Mouse (Mus musculus) erythroblast, embryonic 14.5 days (primary cell): ENCODE data around the gene Gmps. TPM values are rescaled to one million over a fixed set of nuclear protein-coding genes. Genes with fewer than 3 reads are reported as not detected.

Source experiments
- H3K27me3 ChIP-seq: 2 replicates; pipeline ENCODE4 v1.6.1; 2012; ENCODE audit warnings: inconsistent platforms; ENCODE audit not compliant: control insufficient read depth
- H3K36me3 ChIP-seq: 2 replicates; pipeline ENCODE4 v1.6.1; 2012; ENCODE audit warnings: mild to moderate bottlenecking, inconsistent platforms; ENCODE audit not compliant: control insufficient read depth
- H3K4me1 ChIP-seq: 2 replicates; pipeline ENCODE4 v1.6.1; 2012; ENCODE audit warnings: inconsistent platforms; ENCODE audit not compliant: control insufficient read depth
- H3K4me3 ChIP-seq: replicated peaks from 2 replicates; pipeline ENCODE3; 2012; ENCODE audit warnings: moderate library complexity, mild to moderate bottlenecking, inconsistent platforms
- H3K9me3 ChIP-seq: 2 replicates; pipeline ENCODE4 v1.6.1; 2012; ENCODE audit warnings: low read length, inconsistent platforms, mixed read lengths; ENCODE audit not compliant: control insufficient read depth
- GATA1 ChIP-seq: IDR thresholded peaks from 2 replicates; pipeline ENCODE4 v1.6.1; 2012; ENCODE audit warnings: low read length, inconsistent platforms, mixed read lengths
- TAL1 ChIP-seq: IDR thresholded peaks from 3 replicates; pipeline ENCODE4 v1.6.1; 2012; ENCODE audit warnings: low read length, inconsistent platforms, mixed read lengths
- polyA plus RNA-seq: library from polyadenylated mRNA; stranded (reverse); fragments of >175 nt; gene quantifications from 2 replicates; pipeline ENCODE4 v1.2.3, GENCODE M21; 2012

The Gmps gene
- polyA plus RNA-seq, 1 experiment: 0.25 TPM

DNA sequence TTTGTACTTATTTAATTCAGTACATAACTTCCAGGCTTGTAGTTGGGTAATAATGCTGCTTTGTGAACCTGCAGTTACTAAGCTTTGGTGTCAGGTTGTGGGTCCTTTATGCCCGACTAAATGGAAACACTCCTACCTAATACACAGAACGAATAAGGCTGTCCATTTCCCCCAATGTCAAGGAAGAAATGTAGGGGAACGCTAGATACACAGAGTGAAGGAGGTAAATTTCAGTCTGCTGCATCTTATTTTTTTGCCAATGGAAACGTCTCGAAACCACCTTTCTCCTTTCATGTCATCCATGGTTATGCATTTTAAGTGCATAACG, 11.0 kb upstream of the Gmps start:
- Histone ChIP-seq H3K27me3 (peaks cover 18% of the 10 kb centered on the region), H3K4me1 (peaks cover 32% of the 10 kb centered on the region), H3K36me3 (no peaks in the 10 kb centered on the region; the same call in 1 of the 2 replicates), H3K9me3 (no peaks in the 10 kb centered on the region), H3K4me3 (peak overlapping the region; percentile 87)
- TF ChIP-seq TAL1: no peak
- TF ChIP-seq GATA1: no peak

DNA sequence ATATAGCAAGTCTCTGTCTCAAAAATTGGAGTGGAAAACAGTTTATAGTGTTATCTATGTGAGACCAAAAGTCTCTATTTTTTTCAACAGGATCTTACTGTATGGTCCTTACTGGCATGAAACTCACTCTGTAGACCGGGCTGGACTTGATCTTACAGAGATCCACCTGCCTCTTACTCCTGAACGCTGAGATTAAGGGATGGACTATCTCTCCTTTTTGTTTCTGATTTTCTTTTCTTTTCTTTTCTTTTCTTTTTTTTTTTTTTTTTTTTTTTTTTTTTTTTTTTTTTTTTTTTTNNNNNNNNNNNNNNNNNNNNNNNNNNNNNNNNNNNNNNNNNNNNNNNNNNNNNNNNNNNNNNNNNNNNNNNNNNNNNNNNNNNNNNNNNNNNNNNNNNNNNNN, 10.0 kb upstream of the Gmps start:
- H3K36me3 ChIP-seq: no peaks in the 10 kb centered on the region; the same call in 1 of the 2 replicates
- H3K9me3 ChIP-seq: no peaks in the 10 kb centered on the region
- TF ChIP-seq TAL1 (no peak), GATA1 (no peak)
- H3K4me3 ChIP-seq: no peak overlapping the region
- peaks cover 18% of the 10 kb centered on the region for H3K27me3 ChIP-seq
- peaks cover 41% of the 10 kb centered on the region for H3K4me1 ChIP-seq

DNA sequence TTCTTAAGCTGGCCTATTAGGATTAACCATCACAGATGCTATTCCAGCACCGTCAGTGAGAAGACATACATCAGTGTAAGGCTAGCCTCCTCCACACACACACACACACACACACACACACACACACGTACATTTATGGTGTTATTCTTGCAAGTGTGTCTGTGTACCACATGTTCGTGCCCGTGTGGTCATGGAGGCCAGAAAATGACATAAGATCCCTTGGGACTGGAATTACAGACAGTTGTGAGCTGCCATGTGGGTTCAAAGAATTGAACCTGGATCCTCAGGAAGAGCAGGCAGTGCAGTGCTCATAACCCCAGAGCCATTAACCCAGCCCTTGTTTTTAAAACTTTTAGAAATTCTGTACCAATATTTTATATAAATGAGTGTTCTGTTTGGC, 2.0 kb downstream of the Gmps start:
- TF ChIP-seq GATA1 (no peak), TAL1 (no peak)
- H3K27me3 ChIP-seq: 0 out of 2 replicates have a peak, but pooled peaks cover under 1% of the 10 kb centered on the region
- no peaks in the 10 kb centered on the region for H3K9me3 ChIP-seq
- peaks cover 30% of the 10 kb centered on the region for H3K4me1 ChIP-seq
- peak overlapping the region; percentile 74 for H3K4me3 ChIP-seq
- H3K36me3 ChIP-seq: peaks cover 41% of the 10 kb centered on the region

DNA sequence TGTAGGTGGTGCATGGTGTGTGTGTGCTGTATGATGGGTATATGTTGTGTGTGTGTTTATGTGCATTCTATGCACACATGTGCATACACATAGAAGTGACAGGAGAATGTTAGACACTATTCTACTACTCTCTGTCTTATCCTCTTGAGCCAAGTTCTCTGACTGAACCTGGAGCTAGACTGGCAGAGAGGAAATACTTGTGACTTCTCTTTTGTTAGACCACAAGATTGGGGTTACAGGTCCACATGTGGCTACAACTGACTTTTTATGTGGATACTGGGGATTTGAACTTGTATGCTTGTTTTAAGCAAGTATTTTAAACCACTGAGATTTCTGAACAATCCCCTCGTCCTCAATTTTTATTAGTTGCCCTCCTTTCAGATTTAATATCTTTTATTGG, 10.8 kb downstream of the Gmps start:
- Histone ChIP-seq H3K4me1 (no peaks in the 10 kb centered on the region), H3K9me3 (no peaks in the 10 kb centered on the region), H3K4me3 (no peak overlapping the region), H3K36me3 (peaks cover 91% of the 10 kb centered on the region), H3K27me3 (no peaks in the 10 kb centered on the region)
- TF ChIP-seq GATA1: no peak
- no peak for TF ChIP-seq TAL1

DNA sequence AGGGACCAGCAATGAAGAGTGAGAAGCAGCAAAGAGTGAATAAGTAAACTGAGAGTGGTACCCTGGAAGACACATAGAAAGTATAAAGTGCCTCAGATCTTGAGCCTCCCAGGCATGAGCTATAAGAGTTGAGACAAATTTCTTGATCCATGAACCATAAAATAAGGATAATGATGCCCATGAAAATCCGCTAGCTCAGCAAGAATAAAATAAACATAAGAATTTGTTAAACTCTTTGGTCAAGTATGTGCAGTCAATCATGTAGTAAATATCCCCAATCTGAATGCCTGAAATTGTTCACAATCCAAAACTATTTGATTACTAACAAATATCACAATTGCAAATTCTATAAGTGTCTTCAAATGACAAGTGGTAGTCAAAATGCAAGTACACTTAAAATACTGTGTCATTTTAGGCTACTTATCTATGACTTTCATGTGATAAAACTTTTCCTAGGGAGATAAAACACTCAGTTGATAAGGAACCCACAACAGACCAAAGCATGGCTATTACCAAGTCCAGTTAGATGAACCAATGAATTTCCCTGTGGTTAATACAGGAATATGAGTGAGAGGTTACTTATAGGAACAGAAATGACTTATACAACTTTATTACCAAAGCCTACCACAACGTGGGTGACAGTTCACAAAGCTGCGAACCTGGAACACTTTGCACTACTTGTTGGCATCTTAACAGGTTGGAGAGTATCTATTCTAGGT, 13.0 kb downstream of the Gmps start:
- TF ChIP-seq TAL1 (no peak), GATA1 (no peak)
- H3K4me1 ChIP-seq: no peaks in the 10 kb centered on the region
- H3K36me3 ChIP-seq: peaks cover 92% of the 10 kb centered on the region
- H3K4me3 ChIP-seq: no peak overlapping the region
- no peaks in the 10 kb centered on the region for H3K27me3 ChIP-seq
- no peaks in the 10 kb centered on the region for H3K9me3 ChIP-seq

DNA sequence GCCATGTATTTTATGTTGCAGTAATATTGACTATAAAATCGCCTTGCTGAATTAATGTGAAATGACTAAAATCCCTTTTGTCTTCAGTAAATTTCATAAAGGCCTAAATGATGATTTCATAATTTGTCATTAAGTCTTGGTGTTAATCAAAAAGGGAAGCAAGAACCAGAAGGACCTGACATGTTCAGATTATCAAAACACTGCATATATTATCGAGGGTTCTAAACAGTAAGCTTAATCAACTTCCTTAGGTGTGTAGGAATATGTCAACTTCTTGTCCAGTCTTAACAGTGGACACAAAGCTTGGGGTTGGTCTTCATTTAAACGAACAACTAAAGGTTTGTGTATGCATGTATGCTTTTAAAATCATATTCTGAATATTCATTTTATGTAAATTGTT, 45.5 kb downstream of the Gmps start:
- TF ChIP-seq TAL1 (no peak), GATA1 (no peak)
- Histone ChIP-seq H3K4me3 (no peak overlapping the region), H3K4me1 (no peaks in the 10 kb centered on the region)

DNA sequence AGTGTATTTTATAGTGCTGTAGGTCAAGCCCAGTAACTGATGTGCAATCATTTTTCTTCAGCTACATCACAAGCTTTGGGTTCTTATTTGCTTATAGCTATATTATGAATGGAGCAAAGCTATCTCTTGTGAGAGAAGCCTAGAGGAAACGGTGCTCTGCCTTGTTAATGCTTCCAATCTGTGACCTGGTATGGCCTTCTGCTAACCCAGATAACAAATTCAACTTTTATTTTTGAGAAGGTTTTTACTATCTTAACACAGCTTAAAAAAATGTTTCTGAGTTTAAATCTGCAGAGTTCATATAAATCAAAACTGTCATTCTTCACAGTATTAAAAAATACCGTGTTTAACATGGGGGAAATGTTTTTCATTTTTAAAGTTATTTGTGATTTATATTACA, 46.0 kb downstream of the Gmps start:
- Histone ChIP-seq H3K4me3 (no peak overlapping the region), H3K9me3 (no peaks in the 10 kb centered on the region), H3K27me3 (no peaks in the 10 kb centered on the region), H3K4me1 (no peaks in the 10 kb centered on the region), H3K36me3 (peaks cover 22% of the 10 kb centered on the region)
- TF ChIP-seq TAL1: no peak
- TF ChIP-seq GATA1: no peak

More for the DNA sequence above, 45.5 kb downstream of the Gmps start:
- no peaks in the 10 kb centered on the region for H3K27me3 ChIP-seq
- H3K36me3 ChIP-seq: peaks cover 27% of the 10 kb centered on the region
- no peaks in the 10 kb centered on the region for H3K9me3 ChIP-seq

DNA sequence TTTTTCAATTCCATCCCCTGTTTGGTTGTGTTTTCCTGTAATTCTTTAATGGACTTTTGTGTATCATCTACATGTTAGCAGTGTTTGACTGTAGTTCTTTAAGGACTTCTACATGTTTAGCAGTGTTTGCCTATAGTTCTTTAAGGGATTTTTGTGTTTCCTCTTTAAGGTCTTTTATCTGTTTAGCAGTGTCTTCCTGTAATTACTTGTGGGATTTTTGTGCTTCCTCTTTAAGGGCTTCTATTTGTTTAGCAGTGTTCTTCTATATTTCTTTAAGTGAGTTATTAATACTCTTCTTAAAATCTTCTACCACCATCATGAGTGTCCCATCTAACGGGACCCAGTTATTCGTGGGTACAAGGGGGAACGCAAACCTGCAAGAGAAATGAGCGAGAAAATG, 53.9 kb downstream of the Gmps start:
- Histone ChIP-seq H3K4me1 (no peaks in the 10 kb centered on the region), H3K36me3 (no peaks in the 10 kb centered on the region), H3K4me3 (no peak overlapping the region), H3K27me3 (no peaks in the 10 kb centered on the region), H3K9me3 (no peaks in the 10 kb centered on the region)
- TF ChIP-seq TAL1: no peak
- TF ChIP-seq GATA1: no peak

DNA sequence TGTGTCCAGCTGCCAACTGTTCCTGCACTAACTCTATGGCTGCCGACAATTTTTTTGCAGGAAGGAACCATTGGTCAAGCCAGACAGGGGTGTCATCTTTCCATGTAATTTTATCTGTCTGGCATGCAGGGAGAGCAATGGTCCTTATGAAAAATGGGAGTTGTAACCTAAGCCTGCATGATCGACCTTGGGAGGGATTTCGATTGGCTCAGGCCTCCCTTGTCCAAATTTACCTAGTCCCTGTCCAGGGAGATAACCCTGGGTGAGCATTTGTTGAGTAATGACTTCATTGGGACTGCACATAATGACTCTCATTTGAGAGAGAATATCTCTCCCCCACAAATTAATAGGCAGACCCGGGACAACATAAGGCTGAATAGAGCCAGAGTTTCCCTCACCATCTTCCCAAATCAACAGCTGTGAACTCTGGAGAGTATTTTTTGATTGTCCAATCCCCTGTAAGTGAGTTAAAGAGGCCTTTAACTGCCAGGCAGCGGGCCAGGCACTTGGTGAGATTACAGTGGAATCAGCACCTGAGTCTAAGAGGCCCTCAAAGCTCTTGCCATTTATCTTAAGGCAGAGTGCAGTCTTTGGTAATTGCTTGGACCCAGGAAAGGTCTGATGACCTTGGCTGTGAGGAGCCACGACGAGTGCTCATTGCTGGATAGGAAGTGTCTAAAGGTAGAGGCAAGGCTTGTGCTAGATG, 62.4 kb downstream of the Gmps start:
- Histone ChIP-seq H3K4me3 (no peak overlapping the region), H3K4me1 (no peaks in the 10 kb centered on the region), H3K27me3 (no peaks in the 10 kb centered on the region), H3K36me3 (no peaks in the 10 kb centered on the region), H3K9me3 (peaks cover 4% of the 10 kb centered on the region; the same call in 1 of the 2 replicates)
- no peak for TF ChIP-seq TAL1
- TF ChIP-seq GATA1: no peak
